Mouse (Mus musculus): ENCODE measurements at regions not wholly inside any gene's neighbourhood (a gene's known extent, or its start where the extent isn't known, plus 50 kb on each side); places are given as distances from the start of the nearest gene placed in this dataset.

GRCm38 (mm10) chr7:111144216-111144615 lies 61.4 kb upstream of the Eif4g2 start:
- TF ChIP-seq CTCF (IDR thresholded peaks at IDR 0.05; ENCODE audit: insufficient read depth, low read depth, low read length) (no peak), POLR2A (IDR thresholded peaks at IDR 0.05; ENCODE audit: insufficient read depth, low read depth, low read length) (no peak)
- WGBS = 89% methylated on average over 3 of the region's 3 CpGs
- no peak overlapping the region for H3K4me3 ChIP-seq (ENCODE audit: insufficient read depth, low read depth, low read length)
- H3K4me1 ChIP-seq (ENCODE audit: control insufficient read depth, insufficient read depth, low read length) = peaks cover 2% of the 10 kb centered on the region; the same call in 1 of the 2 replicates
- H3K27ac ChIP-seq (ENCODE audit: insufficient read depth, low read depth, low read length) = no peak overlapping the region

- peaks cover 2% of the 10 kb centered on the region; the same call in 1 of the 2 replicates for H3K4me1 ChIP-seq (ENCODE audit: control insufficient read depth, insufficient read depth, low read length)
- TF ChIP-seq CTCF (IDR thresholded peaks at IDR 0.05; ENCODE audit: insufficient read depth, low read depth, low read length) (no peak), POLR2A (IDR thresholded peaks at IDR 0.05; ENCODE audit: insufficient read depth, low read depth, low read length) (no peak)
- H3K4me3 ChIP-seq (ENCODE audit: insufficient read depth, low read depth, low read length) = no peak overlapping the region
- WGBS = 45% methylated on average over 7 of the region's 7 CpGs
- no peak overlapping the region for H3K27ac ChIP-seq (ENCODE audit: insufficient read depth, low read depth, low read length)
These were observed 58.6 kb upstream of the Eif4g2 start for GRCm38 (mm10) chr7:111141285-111141965.

GRCm38 (mm10) chr7:111138038-111138437 lies 55.2 kb upstream of the Eif4g2 start:
- WGBS = 94% methylated on average over 2 of the region's 2 CpGs
- no peak for TF ChIP-seq CTCF (IDR thresholded peaks at IDR 0.05; ENCODE audit: insufficient read depth, low read depth, low read length)
- no peak for TF ChIP-seq POLR2A (IDR thresholded peaks at IDR 0.05; ENCODE audit: insufficient read depth, low read depth, low read length)
- no peak overlapping the region for H3K27ac ChIP-seq (ENCODE audit: insufficient read depth, low read depth, low read length)
- H3K4me1 ChIP-seq (ENCODE audit: control insufficient read depth, insufficient read depth, low read length) = peaks cover 2% of the 10 kb centered on the region; the same call in 1 of the 2 replicates
- no peak overlapping the region for H3K4me3 ChIP-seq (ENCODE audit: insufficient read depth, low read depth, low read length)

GRCm38 (mm10) chr7:111136066-111136639 lies 53.3 kb upstream of the Eif4g2 start:
- H3K4me1 ChIP-seq (ENCODE audit: control insufficient read depth, insufficient read depth, low read length) = no peaks in the 10 kb centered on the region
- WGBS = 82% methylated on average over 6 of the region's 6 CpGs
- H3K27ac ChIP-seq (ENCODE audit: insufficient read depth, low read depth, low read length) = no peak overlapping the region
- TF ChIP-seq POLR2A (IDR thresholded peaks at IDR 0.05; ENCODE audit: insufficient read depth, low read depth, low read length) (no peak), CTCF (IDR thresholded peaks at IDR 0.05; ENCODE audit: insufficient read depth, low read depth, low read length) (no peak)
- H3K4me3 ChIP-seq (ENCODE audit: insufficient read depth, low read depth, low read length) = no peak overlapping the region

- TF ChIP-seq POLR2A (IDR thresholded peaks at IDR 0.05; ENCODE audit: insufficient read depth, low read depth, low read length) (no peak), CTCF (IDR thresholded peaks at IDR 0.05; ENCODE audit: insufficient read depth, low read depth, low read length) (no peak)
- Histone ChIP-seq H3K27ac (ENCODE audit: insufficient read depth, low read depth, low read length) (no peak overlapping the region), H3K4me1 (ENCODE audit: control insufficient read depth, insufficient read depth, low read length) (no peaks in the 10 kb centered on the region), H3K4me3 (ENCODE audit: insufficient read depth, low read depth, low read length) (no peak overlapping the region)
- 98% methylated on average over 2 of the region's 2 CpGs for WGBS
These were observed 51.7 kb upstream of the Eif4g2 start for GRCm38 (mm10) chr7:111134496-111134895.
